Mouse (Mus musculus): ENCODE measurements around the gene Ifi47. TPM values are rescaled to one million over a fixed set of nuclear protein-coding genes. Genes with fewer than 3 reads are reported as not detected.

The Ifi47 gene
- polyA plus RNA-seq, 2 experiments from 2014 or later, result 399 to 513 TPM

Other genes with a start within 250 kb of the Ifi47 start
- gene Gm12184, start 249.9 kb upstream of the Ifi47 start, polyA plus RNA-seq (2017; shearing (Covaris generic)), result 1 to 10 TPM; 3.0 to 3.1 TPM
- gene Irgm1, start 204.9 kb upstream of the Ifi47 start, polyA plus RNA-seq (2017; shearing (Covaris generic)), result 100 to 1,000 TPM; 204 to 218 TPM
- under 1 TPM; 0.37 to 0.66 TPM for gene Gm5431, start 174.4 kb upstream of the Ifi47 start, polyA plus RNA-seq (2017; shearing (Covaris generic))
- gene Psme2b, start 130.4 kb upstream of the Ifi47 start, polyA plus RNA-seq (2017; shearing (Covaris generic)), result 100 to 1,000 TPM; 226 to 234 TPM
- under 1 TPM in 1 of 2 experiments, not detected in 1; 0.82 TPM for gene Olfr56, start 97.7 kb upstream of the Ifi47 start, polyA plus RNA-seq (2017; shearing (Covaris generic))
- gene 9930111J21Rik1, start 97.2 kb upstream of the Ifi47 start, polyA plus RNA-seq (2017; shearing (Covaris generic)), result 100 to 1,000 TPM; 122 to 166 TPM
- 1 to 10 TPM; 4.9 to 7.3 TPM for gene Gm12185, start 84.4 kb upstream of the Ifi47 start, polyA plus RNA-seq (2017; shearing (Covaris generic))
- gene Tgtp1, start 82.4 kb upstream of the Ifi47 start, polyA plus RNA-seq (2017; shearing (Covaris generic)), result 100 to 1,000 TPM; 242 to 299 TPM
- gene 9930111J21Rik2, start 25.3 kb upstream of the Ifi47 start, polyA plus RNA-seq (2017; shearing (Covaris generic)), result 100 to 1,000 TPM; 114 to 149 TPM
- gene Tgtp2, start 12.4 kb upstream of the Ifi47 start, polyA plus RNA-seq (2017; shearing (Covaris generic)), result 100 to 1,000 TPM; 351 to 409 TPM
- gene Olfr1396, start 38.3 kb downstream of the Ifi47 start, polyA plus RNA-seq (2017; shearing (Covaris generic)), result under 1 TPM; 0.15 to 0.37 TPM
- under 1 TPM in 1 of 2 experiments, not detected in 1; 0.12 TPM for gene Olfr1395, start 65.7 kb downstream of the Ifi47 start, polyA plus RNA-seq (2017; shearing (Covaris generic))
- gene Olfr1394, start 77.8 kb downstream of the Ifi47 start, polyA plus RNA-seq (2017; shearing (Covaris generic)), result not detected
- gene Btnl9, start 110.6 kb downstream of the Ifi47 start, polyA plus RNA-seq (2017; shearing (Covaris generic)), result not detected
- gene Zfp62, start 126.7 kb downstream of the Ifi47 start, polyA plus RNA-seq (2017; shearing (Covaris generic)), result 10 to 100 TPM; 47.9 to 54.3 TPM
- 10 to 100 TPM; 55.3 to 85.9 TPM for gene Mgat1, start 167.6 kb downstream of the Ifi47 start, polyA plus RNA-seq (2017; shearing (Covaris generic))
- not detected for gene Olfr1393, start 201.7 kb downstream of the Ifi47 start, polyA plus RNA-seq (2017; shearing (Covaris generic))
- gene Olfr1392, start 208.7 kb downstream of the Ifi47 start, polyA plus RNA-seq (2017; shearing (Covaris generic)), result not detected
- not detected for gene Olfr10, start 228.2 kb downstream of the Ifi47 start, polyA plus RNA-seq (2017; shearing (Covaris generic))
- gene Olfr1391, start 246.2 kb downstream of the Ifi47 start, polyA plus RNA-seq (2017; shearing (Covaris generic)), result not detected